Mouse (Mus musculus): ENCODE measurements around the gene Tmem179. TPM values are rescaled to one million over a fixed set of nuclear protein-coding genes. Genes with fewer than 3 reads are reported as not detected.

Tmem179 gene
- polyA plus RNA-seq, 1 experiment: 0.62 TPM

DNA sequence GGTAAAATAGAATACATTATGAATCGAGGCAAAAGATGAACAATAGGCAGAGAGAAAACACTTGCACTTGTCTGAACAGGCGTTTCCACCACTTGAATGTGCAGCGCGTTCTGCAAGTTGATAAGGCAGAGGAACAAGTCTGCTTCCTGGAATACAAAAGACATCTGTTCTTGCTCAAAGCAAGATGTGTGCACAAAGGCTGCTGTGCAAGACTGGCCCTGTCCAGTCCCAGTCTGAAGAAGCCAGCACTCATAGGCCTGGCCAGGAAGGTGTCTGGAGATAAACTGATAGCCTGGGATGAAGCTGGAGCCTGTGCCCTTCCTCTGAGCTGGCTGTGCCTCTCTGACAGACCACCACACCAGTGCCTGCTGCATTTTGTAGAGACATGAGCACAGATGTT is 1.6 kb upstream of the Tmem179 start:
- TF ChIP-seq POLR2A (IDR thresholded peaks at IDR 0.05; ENCODE audit: borderline replicate concordance, control insufficient read depth, low read depth, low read length) (no peak), CTCF (IDR thresholded peaks at IDR 0.05; ENCODE audit: control insufficient read depth, insufficient read depth, low read length) (no peak)
- no peaks in the 10 kb centered on the region for H3K4me1 ChIP-seq (ENCODE audit: control insufficient read depth, insufficient read depth, low read length)
- no peak overlapping the region for H3K27ac ChIP-seq (ENCODE audit: control insufficient read depth, insufficient read depth, low read depth, low read length, poor library complexity)
- 5% methylated on average over 4 of the region's 4 CpGs for WGBS
- H3K4me3 ChIP-seq (replicated peaks; ENCODE audit: control insufficient read depth, low read depth, low read length): no peak overlapping the region

GRCm38 (mm10) chr12:112514897-112515296 is 1.6 kb downstream of the Tmem179 start:
- H3K4me1 ChIP-seq (ENCODE audit: control insufficient read depth, insufficient read depth, low read length): no peaks in the 10 kb centered on the region
- H3K4me3 ChIP-seq (replicated peaks; ENCODE audit: control insufficient read depth, low read depth, low read length): no peak overlapping the region
- TF ChIP-seq POLR2A (IDR thresholded peaks at IDR 0.05; ENCODE audit: borderline replicate concordance, control insufficient read depth, low read depth, low read length) (no peak), CTCF (IDR thresholded peaks at IDR 0.05; ENCODE audit: control insufficient read depth, insufficient read depth, low read length) (no peak)
- H3K27ac ChIP-seq (ENCODE audit: control insufficient read depth, insufficient read depth, low read depth, low read length, poor library complexity): no peak overlapping the region
- 55% methylated on average over 3 of the region's 3 CpGs for WGBS

- Histone ChIP-seq H3K4me3 (replicated peaks; ENCODE audit: control insufficient read depth, low read depth, low read length) (no peak overlapping the region), H3K4me1 (ENCODE audit: control insufficient read depth, insufficient read depth, low read length) (no peaks in the 10 kb centered on the region), H3K27ac (ENCODE audit: control insufficient read depth, insufficient read depth, low read depth, low read length, poor library complexity) (no peak overlapping the region; the same call in 1 of the 2 replicates)
- TF ChIP-seq CTCF (IDR thresholded peaks at IDR 0.05; ENCODE audit: control insufficient read depth, insufficient read depth, low read length) (no peak), POLR2A (IDR thresholded peaks at IDR 0.05; ENCODE audit: borderline replicate concordance, control insufficient read depth, low read depth, low read length) (no peak)
- WGBS: 4% methylated on average over 62 of the region's 62 CpGs
Measured at GRCm38 (mm10) chr12:112510733-112511372, 5.7 kb downstream of the Tmem179 start.

DNA sequence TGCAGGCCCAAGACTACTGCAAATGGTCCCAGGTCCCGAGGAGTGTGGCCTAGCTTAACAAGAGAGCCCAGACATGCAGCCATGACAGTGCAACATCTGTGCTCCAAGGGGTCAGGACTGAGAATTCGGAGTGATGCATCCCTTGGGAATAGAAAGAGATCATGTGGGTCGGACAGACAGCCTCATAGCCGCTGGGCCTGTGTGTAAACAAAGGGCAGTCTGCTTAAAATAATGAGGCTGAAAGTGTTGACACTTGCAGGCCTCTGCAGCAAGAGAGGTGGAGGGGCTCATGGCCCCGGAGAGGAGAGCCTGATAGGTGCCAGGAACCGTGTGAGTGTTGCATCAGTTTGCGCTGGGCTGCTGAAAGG is 6.2 kb downstream of the Tmem179 start:
- H3K4me1 ChIP-seq (ENCODE audit: control insufficient read depth, insufficient read depth, low read length): no peaks in the 10 kb centered on the region
- H3K4me3 ChIP-seq (replicated peaks; ENCODE audit: control insufficient read depth, low read depth, low read length): no peak overlapping the region
- 34% methylated on average over 7 of the region's 7 CpGs for WGBS
- TF ChIP-seq CTCF (IDR thresholded peaks at IDR 0.05; ENCODE audit: control insufficient read depth, insufficient read depth, low read length) (no peak), POLR2A (IDR thresholded peaks at IDR 0.05; ENCODE audit: borderline replicate concordance, control insufficient read depth, low read depth, low read length) (no peak)
- H3K27ac ChIP-seq (ENCODE audit: control insufficient read depth, insufficient read depth, low read depth, low read length, poor library complexity): no peak overlapping the region

GRCm38 (mm10) chr12:112507984-112508383 is 8.6 kb downstream of the Tmem179 start:
- 73% methylated on average over 3 of the region's 3 CpGs for WGBS
- Histone ChIP-seq H3K4me3 (replicated peaks; ENCODE audit: control insufficient read depth, low read depth, low read length) (no peak overlapping the region), H3K4me1 (ENCODE audit: control insufficient read depth, insufficient read depth, low read length) (no peaks in the 10 kb centered on the region), H3K27ac (ENCODE audit: control insufficient read depth, insufficient read depth, low read depth, low read length, poor library complexity) (no peak overlapping the region)
- no peak for TF ChIP-seq CTCF (IDR thresholded peaks at IDR 0.05; ENCODE audit: control insufficient read depth, insufficient read depth, low read length)
- TF ChIP-seq POLR2A (IDR thresholded peaks at IDR 0.05; ENCODE audit: borderline replicate concordance, control insufficient read depth, low read depth, low read length): no peak

DNA sequence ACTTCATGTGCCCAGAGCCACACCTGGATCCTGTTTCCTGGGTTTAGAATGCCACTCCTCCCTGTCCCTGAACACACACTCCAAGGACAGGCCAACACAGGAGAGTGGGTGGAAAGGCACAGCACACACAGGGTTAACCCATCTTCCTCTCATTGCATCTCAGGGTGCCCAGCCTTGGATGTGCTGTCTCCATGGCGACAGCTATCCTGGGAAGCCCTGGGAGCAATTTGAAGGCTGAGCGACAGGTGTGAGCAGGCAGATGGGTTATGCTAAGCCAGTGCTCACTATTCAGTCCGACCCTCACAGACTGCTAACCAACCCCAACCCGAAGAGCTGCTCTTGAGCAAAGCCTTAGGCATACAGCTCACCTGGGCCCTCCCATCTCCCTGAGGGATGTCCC is 9.3 kb downstream of the Tmem179 start:
- TF ChIP-seq POLR2A (IDR thresholded peaks at IDR 0.05; ENCODE audit: borderline replicate concordance, control insufficient read depth, low read depth, low read length): no peak
- no peak for TF ChIP-seq CTCF (IDR thresholded peaks at IDR 0.05; ENCODE audit: control insufficient read depth, insufficient read depth, low read length)
- WGBS: 60% methylated on average over 4 of the region's 4 CpGs
- no peaks in the 10 kb centered on the region for H3K4me1 ChIP-seq (ENCODE audit: control insufficient read depth, insufficient read depth, low read length)
- no peak overlapping the region for H3K27ac ChIP-seq (ENCODE audit: control insufficient read depth, insufficient read depth, low read depth, low read length, poor library complexity)
- H3K4me3 ChIP-seq (replicated peaks; ENCODE audit: control insufficient read depth, low read depth, low read length): no peak overlapping the region

- WGBS: 68% methylated on average over 6 of the region's 6 CpGs
- Histone ChIP-seq H3K4me1 (ENCODE audit: control insufficient read depth, insufficient read depth, low read length) (no peaks in the 10 kb centered on the region), H3K4me3 (replicated peaks; ENCODE audit: control insufficient read depth, low read depth, low read length) (no peak overlapping the region), H3K27ac (ENCODE audit: control insufficient read depth, insufficient read depth, low read depth, low read length, poor library complexity) (no peak overlapping the region)
- no peak for TF ChIP-seq POLR2A (IDR thresholded peaks at IDR 0.05; ENCODE audit: borderline replicate concordance, control insufficient read depth, low read depth, low read length)
- TF ChIP-seq CTCF (IDR thresholded peaks at IDR 0.05; ENCODE audit: control insufficient read depth, insufficient read depth, low read length): no peak
Measured at GRCm38 (mm10) chr12:112506267-112506666, 10.3 kb downstream of the Tmem179 start.

DNA sequence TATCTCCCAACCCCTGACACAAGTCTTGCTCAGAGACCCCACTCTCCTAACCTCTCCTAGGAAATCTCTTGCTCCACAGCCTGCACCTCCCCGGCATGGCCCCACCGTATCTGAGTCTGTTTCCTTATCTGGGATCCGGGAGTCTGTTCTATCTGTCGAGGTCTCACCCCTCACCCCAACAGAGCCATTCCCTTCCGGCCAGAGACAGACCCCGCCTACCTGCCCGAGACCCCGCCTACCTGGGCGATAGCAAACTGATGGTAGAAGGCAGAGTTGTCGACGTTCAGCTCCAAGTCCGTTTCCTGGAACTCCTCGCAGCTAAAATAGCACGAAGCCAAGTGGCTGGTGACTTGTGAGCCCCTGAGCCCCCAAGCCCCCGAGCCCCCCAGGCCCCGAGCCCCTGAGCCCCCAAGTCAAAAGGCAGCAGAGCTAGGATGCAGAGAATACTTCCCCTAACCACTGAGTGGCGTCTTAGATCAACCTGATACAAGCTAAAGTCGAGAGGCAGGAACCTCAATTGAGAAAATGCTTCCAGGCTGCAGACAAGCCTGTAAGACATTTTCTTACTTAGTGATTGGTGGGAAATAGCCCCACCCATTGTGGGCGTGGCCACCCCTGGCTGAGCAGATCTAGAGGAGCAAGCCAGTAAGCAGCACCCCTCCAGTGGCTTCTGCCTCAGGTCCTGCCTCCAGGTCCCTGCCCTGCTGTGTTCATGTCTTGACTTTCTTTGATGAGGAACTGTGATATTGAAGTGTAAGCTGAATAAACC is 13.4 kb downstream of the Tmem179 start:
- no peak overlapping the region for H3K27ac ChIP-seq (ENCODE audit: control insufficient read depth, insufficient read depth, low read depth, low read length, poor library complexity)
- H3K4me3 ChIP-seq (replicated peaks; ENCODE audit: control insufficient read depth, low read depth, low read length): no peak overlapping the region
- no peaks in the 10 kb centered on the region for H3K4me1 ChIP-seq (ENCODE audit: control insufficient read depth, insufficient read depth, low read length)
- WGBS: 23% methylated on average over 19 of the region's 19 CpGs
- TF ChIP-seq POLR2A (IDR thresholded peaks at IDR 0.05; ENCODE audit: borderline replicate concordance, control insufficient read depth, low read depth, low read length) (no peak), CTCF (IDR thresholded peaks at IDR 0.05; ENCODE audit: control insufficient read depth, insufficient read depth, low read length) (no peak)
